Mouse (Mus musculus): ENCODE results near the gene Guca2a.

The Guca2a gene

DNA sequence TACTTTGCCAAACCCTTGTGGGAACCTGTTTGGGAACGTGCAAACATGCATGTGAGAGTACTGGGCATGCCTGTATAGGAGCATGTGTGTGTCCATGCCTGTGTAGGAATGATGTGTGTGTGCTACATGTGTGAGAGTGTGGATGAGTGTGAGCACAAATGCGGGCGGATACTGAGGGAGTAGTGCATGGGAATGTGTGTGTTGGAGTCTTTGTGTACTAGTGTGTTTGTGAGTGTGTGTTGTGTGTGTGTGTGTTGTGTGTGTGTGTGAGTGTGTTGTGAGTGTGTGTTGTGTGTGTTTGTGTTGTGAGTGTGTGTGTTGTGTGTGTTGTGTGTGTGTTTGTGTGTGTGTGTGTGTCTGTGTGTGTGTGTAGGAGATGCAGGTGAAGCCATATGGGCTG, 30.7 kb downstream of the Guca2a start:
- POLR2A ChIA-PET, result interaction anchor here in 3 of 4 experiments (0.6 to 1.5 kb wide), 3 partner anchors 36 to 39 kb away, joined by 3 to 5 read pairs (median 3); no protein-coding TSS in a partner anchor
- CTCF ChIA-PET, result interaction anchor here in 2 of 4 experiments (1.2 to 1.4 kb wide), 3 partner anchors 8 to 298 kb away, joined by 3 to 5 read pairs (median 3); no protein-coding TSS in a partner anchor

DNA sequence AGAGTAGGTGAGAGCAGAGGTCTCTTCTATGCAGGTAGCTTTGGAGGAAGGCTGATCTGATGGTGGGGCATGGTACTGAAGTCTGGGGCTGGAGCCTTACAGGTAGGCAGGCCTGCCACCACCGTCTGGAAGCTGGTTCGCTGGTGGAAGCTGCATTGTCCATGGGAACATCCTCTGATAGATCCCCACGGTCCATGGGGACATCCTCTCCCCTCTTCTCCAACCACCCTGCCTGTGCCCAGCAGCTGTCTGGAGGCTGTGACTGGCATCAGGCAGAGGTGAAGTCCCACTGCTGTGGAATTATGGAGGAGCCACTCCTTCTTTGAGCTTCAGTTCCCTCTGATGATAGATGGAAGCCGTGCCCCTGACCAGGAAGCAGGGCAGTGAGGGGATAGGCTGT, 31.1 kb downstream of the Guca2a start:
- CTCF ChIA-PET, result interaction anchor here in 2 of 4 experiments (0.7 to 1.4 kb wide), 4 partner anchors 8 to 299 kb away, joined by 3 to 5 read pairs (median 3); no protein-coding TSS in a partner anchor
- POLR2A ChIA-PET, result interaction anchor here in 3 of 4 experiments (0.6 to 1.5 kb wide), 3 partner anchors 37 to 39 kb away, joined by 3 to 5 read pairs (median 3); no protein-coding TSS in a partner anchor

DNA sequence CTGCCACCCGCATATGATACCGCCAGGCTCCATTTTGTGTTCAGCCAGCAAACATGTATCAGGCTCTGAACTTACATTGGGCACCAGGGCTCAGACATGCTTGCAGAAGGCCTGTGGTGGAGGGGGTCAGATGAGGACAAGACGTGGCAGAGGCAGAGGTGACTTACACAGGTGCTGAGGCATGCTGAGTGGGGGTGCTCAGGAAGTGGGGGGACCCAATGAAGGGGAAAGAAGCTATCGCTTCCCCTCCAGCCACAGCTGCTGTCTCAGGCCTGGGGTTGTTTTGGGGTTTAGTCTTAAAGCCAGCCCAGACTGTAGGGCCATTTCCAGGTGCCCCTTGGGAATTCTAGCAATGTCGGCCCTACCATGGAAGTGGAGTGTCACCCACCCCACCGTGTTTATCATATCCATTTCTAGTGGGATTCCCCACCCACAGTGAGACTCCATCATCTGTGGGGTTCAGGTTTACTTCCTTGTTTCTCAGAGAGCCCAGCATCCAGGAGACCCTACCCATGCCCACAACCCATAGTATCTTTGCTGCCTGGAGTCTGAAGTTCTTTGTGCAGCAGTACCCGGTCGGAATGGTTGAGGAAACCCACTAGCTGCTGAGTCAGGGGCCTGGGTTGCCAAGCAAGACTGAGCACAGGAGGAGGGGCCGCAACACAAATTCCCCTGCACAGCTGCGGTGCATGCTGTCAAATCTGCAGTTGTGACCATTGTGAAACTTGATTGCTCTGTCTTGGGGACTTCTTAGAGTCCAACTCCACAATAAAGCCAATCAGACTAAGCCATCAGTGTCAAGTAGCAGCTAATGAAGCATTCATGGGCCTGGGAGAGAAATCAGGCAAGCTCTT, 32.1 kb downstream of the Guca2a start:
- POLR2A ChIA-PET, result interaction anchor here in 2 of 4 experiments (0.6 to 1.6 kb wide), 4 partner anchors 13 to 431 kb away, joined by 3 to 5 read pairs (median 4); no protein-coding TSS in a partner anchor
- CTCF ChIA-PET, result interaction anchor here in 3 of 4 experiments (0.6 to 1.2 kb wide), 3 partner anchors 11 to 38 kb away, joined by 3 read pairs; no protein-coding TSS in a partner anchor

DNA sequence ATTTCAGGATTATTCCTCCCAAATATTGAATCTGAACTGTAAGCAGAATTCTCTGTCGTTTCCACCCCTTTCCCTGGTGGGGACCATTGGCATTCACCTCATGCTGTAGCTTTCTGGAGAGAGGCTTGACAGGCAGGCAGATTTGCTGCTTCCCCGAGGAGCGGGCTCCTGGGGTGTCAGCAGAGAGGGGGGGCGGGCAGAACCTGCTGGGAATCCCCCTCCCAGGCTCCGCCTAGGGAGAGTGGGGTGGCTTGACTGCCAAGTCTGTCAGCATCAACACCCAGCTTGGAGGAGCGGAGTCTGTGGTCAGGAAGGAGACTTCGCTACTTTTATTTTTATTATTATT, 32.7 kb downstream of the Guca2a start:
- ChIA-PET CTCF (interaction anchor here in 3 of 4 experiments (0.5 to 0.6 kb wide), 3 partner anchors 10 to 899 kb away, joined by 3 to 4 read pairs (median 4); no protein-coding TSS in a partner anchor), POLR2A (interaction anchor here in 1 of 4 experiments (0.6 to 1.6 kb wide), 3 partner anchors 39 to 432 kb away, joined by 3 to 5 read pairs (median 3); no protein-coding TSS in a partner anchor)

DNA sequence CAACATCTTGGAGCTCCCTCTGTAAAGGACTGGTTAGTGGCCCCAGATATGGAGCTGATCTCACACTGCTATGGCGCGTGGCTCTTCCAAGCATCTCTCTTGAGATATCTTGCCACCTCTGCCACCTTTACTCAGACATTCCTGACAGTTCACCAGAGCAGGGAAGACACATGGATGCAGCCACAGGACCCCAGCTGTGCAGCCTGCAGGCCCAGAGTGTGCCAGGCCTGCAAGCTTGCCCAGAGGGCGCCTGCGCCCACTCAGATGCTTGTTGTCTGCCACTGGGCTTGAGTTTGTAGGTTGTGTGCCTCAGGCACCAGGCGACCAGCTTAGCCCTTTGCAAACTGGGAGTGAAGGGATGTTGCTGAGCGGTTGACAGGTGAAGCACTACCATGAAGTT, 33.2 kb downstream of the Guca2a start:
- ChIA-PET CTCF (interaction anchor here in 2 of 4 experiments (0.5 kb wide), 3 partner anchors 282 to 900 kb away, joined by 3 to 4 read pairs (median 4); partner anchors contain the start of gene Svbp (in 1 of the 2)), POLR2A (interaction anchor here in 1 of 4 experiments (1.4 to 1.6 kb wide), 2 partner anchors 13 to 209 kb away, joined by 3 read pairs; no protein-coding TSS in a partner anchor)

DNA sequence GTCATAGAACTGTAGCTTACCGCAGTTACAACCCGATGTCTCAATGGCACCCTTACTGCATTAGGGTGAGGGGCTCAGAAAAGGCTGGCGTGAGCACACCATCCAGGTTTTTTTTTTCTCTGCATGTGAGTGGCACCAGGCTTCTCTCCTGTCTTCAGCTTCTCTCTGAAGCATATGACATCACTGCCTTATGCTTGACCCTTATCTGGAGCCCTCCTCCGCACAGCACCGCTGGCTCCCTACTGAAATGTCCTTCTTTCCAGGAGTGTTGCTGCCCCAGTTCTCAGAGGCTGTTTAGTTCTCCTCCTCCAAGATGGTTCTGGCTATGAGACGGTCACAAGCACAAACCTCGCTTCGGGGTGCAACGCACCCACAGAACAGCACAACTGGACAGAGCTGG, 33.7 kb downstream of the Guca2a start:
- ChIA-PET POLR2A (interaction anchor here in 1 of 4 experiments (1.4 to 1.6 kb wide), 2 partner anchors 13 to 208 kb away, joined by 3 read pairs; no protein-coding TSS in a partner anchor), CTCF (interaction anchor here in 2 of 4 experiments (0.5 to 0.6 kb wide), 2 partner anchors 434 to 476 kb away, joined by 3 to 4 read pairs; partner anchors contain the start of gene Svbp (in 1 of the 2))

DNA sequence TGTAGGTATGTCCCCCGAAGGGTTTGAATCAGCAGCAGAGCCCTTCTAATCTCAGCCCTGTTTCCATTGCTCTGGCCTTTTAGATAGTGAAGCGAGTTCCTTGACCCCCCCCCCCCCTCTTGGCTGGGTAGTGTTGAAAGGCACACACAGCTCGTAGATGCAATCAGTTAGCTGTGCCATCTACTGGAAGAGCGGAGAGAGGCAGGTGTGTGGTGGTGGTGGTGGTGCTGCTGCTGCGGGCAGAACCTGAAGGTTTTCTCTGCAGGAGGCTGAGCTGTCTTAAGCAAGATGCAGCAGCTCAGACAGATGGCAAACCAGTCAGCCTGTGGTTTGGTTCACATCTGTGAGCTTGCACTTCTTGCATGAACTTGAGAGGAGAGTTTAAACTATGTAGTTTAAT, 35.2 kb downstream of the Guca2a start:
- ChIA-PET CTCF (interaction anchor here in 3 of 4 experiments (0.6 to 0.8 kb wide), 8 partner anchors 11 to 439 kb away, joined by 3 to 13 read pairs (median 3); no protein-coding TSS in a partner anchor), POLR2A (interaction anchor here in 2 of 4 experiments (0.6 to 0.7 kb wide), 2 partner anchors 40 to 259 kb away, joined by 3 read pairs; no protein-coding TSS in a partner anchor)

DNA sequence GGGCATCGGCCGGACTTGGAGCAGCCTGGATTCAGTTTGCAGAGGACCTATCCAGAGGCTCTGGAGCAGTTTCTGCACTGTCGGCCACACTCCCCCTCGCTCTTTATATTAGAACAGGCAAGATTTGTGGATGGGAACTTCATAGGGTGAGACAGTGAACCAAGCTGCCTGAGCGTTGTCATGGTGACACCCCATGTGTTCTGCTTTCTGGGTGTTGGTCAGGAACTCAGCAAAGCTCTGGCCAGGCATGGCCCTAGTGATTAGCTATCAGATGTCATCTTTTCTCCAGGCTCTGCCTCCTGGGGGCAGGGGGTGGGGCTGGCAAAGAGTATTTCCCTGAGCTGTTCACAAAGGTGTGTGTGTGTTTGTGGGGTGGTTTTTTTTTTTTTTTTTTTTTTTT, 45.1 kb downstream of the Guca2a start:
- POLR2A ChIA-PET, result interaction anchor here in 2 of 4 experiments (0.6 to 1.2 kb wide), 4 partner anchors 12 to 52 kb away, joined by 3 to 5 read pairs (median 4); no protein-coding TSS in a partner anchor
- CTCF ChIA-PET, result interaction anchor here in 2 of 4 experiments (0.6 to 0.7 kb wide), 2 partner anchors 152 to 280 kb away, joined by 4 to 5 read pairs; no protein-coding TSS in a partner anchor

DNA sequence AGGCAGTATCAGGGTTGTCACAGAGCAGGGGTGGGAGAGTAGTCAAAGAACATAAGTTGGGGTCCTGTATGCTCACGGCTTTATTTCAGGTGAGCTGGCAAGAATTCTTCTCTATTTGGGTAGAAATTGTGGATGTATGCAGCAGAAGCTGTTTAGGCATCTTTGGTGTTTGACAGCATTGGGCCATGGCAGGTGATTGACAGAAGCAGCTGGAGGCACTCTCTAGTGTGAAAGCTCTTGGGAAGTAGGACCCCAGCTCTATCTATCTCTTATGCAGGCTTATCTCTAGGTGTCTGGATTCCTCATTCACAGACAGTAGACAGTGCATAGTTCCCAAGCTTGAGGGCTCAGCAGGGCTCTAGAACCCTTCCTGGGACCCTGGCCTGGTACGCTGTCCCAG, 48.2 kb downstream of the Guca2a start:
- ChIA-PET POLR2A (interaction anchor here in 2 of 4 experiments (0.6 to 2.0 kb wide), 4 partner anchors 9 to 146 kb away, joined by 4 to 9 read pairs (median 5); partner anchors contain the start of gene Frg2f1 (in 1 of the 2)), CTCF (interaction anchor here in 1 of 4 experiments (1.2 kb wide), 1 partner anchor 18 kb away, joined by 3 read pairs; no protein-coding TSS in a partner anchor)
